Mouse (Mus musculus): Measurements from ENCODE around the gene Umodl1.

- no peak for TF ChIP-seq E2F4 (IDR thresholded peaks at IDR 0.05; ENCODE audit: borderline replicate concordance, low read depth, low read length)
- TF ChIP-seq CTCF (IDR thresholded peaks at IDR 0.05 in 2 of 3, conservative IDR thresholded peaks at IDR 0.05 in 1 of 3; ENCODE audit: control insufficient read depth in 1 of 3, insufficient read depth in 1 of 3, low read depth in 2 of 3, low read length in 3 of 3, poor library complexity in 1 of 3, severe bottlenecking in 1 of 3) = no peak
Observed at GRCm38 (mm10) chr17:31024782-31025125, 70.3 kb downstream of the Umodl1 start.

Measured in MEL (cell line).